Mouse (Mus musculus) left cerebral cortex, adult 9 months (tissue): Measurements from ENCODE around the gene Stox2.

ENCODE experiments used
- DNase-seq, 2 experiments: peaks; one replicate each; pipeline ENCODE4 v3.0.0; 2022; ENCODE audit warnings: low spot score in 2 of 2

The Stox2 gene

GRCm38 (mm10) chr8:47242207-47243004 is 203.8 kb downstream of the Stox2 start:
- peak; percentile 80 to 83 for DNase-seq

- DNase-seq: no peak
These were observed 204.6 kb downstream of the Stox2 start for GRCm38 (mm10) chr8:47241421-47242078.

GRCm38 (mm10) chr8:47240871-47241270 is 205.3 kb downstream of the Stox2 start:
- no peak for DNase-seq

- no peak for DNase-seq
These were observed 205.9 kb downstream of the Stox2 start for GRCm38 (mm10) chr8:47240266-47240665.

GRCm38 (mm10) chr8:47232081-47232480 is 214.1 kb downstream of the Stox2 start:
- no peak for DNase-seq

GRCm38 (mm10) chr8:47230057-47230456 is 216.1 kb downstream of the Stox2 start:
- no peak for DNase-seq

GRCm38 (mm10) chr8:47221851-47222250 is 224.3 kb downstream of the Stox2 start:
- no peak for DNase-seq

GRCm38 (mm10) chr8:47221191-47221590 is 225.0 kb downstream of the Stox2 start:
- DNase-seq: no peak

- no peak for DNase-seq
These were observed 225.8 kb downstream of the Stox2 start for GRCm38 (mm10) chr8:47220390-47220789.

- DNase-seq: no peak
These were observed 227.6 kb downstream of the Stox2 start for GRCm38 (mm10) chr8:47218536-47218935.

GRCm38 (mm10) chr8:47218021-47218420 is 228.1 kb downstream of the Stox2 start:
- DNase-seq: peak in 1 of 2 experiments; percentile 28

GRCm38 (mm10) chr8:47212124-47212523 is 234.0 kb downstream of the Stox2 start:
- no peak for DNase-seq

- DNase-seq: no peak
These were observed 234.9 kb downstream of the Stox2 start for GRCm38 (mm10) chr8:47211226-47211625.

GRCm38 (mm10) chr8:47208246-47208645 is 237.9 kb downstream of the Stox2 start:
- no peak for DNase-seq

- DNase-seq: no peak
These were observed 239.4 kb downstream of the Stox2 start for GRCm38 (mm10) chr8:47206640-47207237.

- DNase-seq: no peak
These were observed 240.7 kb downstream of the Stox2 start for GRCm38 (mm10) chr8:47205472-47205871.

GRCm38 (mm10) chr8:47196391-47196790 is 249.8 kb downstream of the Stox2 start:
- DNase-seq: no peak

GRCm38 (mm10) chr8:47193321-47193996 is 252.7 kb downstream of the Stox2 start:
- no peak for DNase-seq

GRCm38 (mm10) chr8:47191444-47192365 is 254.5 kb downstream of the Stox2 start:
- no peak for DNase-seq

- no peak for DNase-seq
These were observed 260.8 kb downstream of the Stox2 start for GRCm38 (mm10) chr8:47185396-47185795.
